Mouse (Mus musculus): ENCODE data around the gene Mttp. TPM values are rescaled to one million over a fixed set of nuclear protein-coding genes. Genes with fewer than 3 reads are reported as not detected.

The Mttp gene
- polyA plus RNA-seq, 1 experiment from 2014 or later = 6.8 TPM

- Histone ChIP-seq H3K9ac (no peak overlapping the region), H3K4me1 (ENCODE audit: insufficient read depth) (no peaks in the 10 kb centered on the region), H3K4me2 (no peak overlapping the region), H3K36me3 (ENCODE audit: insufficient read depth) (no peaks in the 10 kb centered on the region), H3K27ac (ENCODE audit: low read depth) (no peak overlapping the region), H3K4me3 (ENCODE audit: low read depth, low read length) (no peak overlapping the region), H3K27me3 (ENCODE audit: insufficient read depth, low read length) (no peaks in the 10 kb centered on the region), H3K9me3 (ENCODE audit: low read depth, low read length) (no peaks in the 10 kb centered on the region)
- 79% methylated on average over 2 of the region's 2 CpGs for WGBS
- DNase-seq = no peak
- ATAC-seq (ENCODE audit: insufficient read depth) = no peak
- no peak for TF ChIP-seq CTCF (IDR thresholded peaks at IDR 0.05; ENCODE audit: low read depth)
Measured at GRCm38 (mm10) chr3:138182019-138182418, 37.3 kb upstream of the Mttp start.

GRCm38 (mm10) chr3:138175551-138175950 is 30.8 kb upstream of the Mttp start:
- Histone ChIP-seq H3K4me1 (ENCODE audit: insufficient read depth) (peaks cover 12% of the 10 kb centered on the region; the same call in 1 of the 2 replicates), H3K9ac (no peak overlapping the region), H3K36me3 (ENCODE audit: insufficient read depth) (no peaks in the 10 kb centered on the region), H3K4me2 (no peak overlapping the region), H3K27ac (ENCODE audit: low read depth) (no peak overlapping the region; the same call in 1 of the 2 replicates), H3K9me3 (ENCODE audit: low read depth, low read length) (no peaks in the 10 kb centered on the region), H3K27me3 (ENCODE audit: insufficient read depth, low read length) (no peaks in the 10 kb centered on the region), H3K4me3 (ENCODE audit: low read depth, low read length) (no peak overlapping the region)
- DNase-seq (peak; percentile 69), ATAC-seq (ENCODE audit: insufficient read depth) (peak; percentile 84)
- no peak for TF ChIP-seq CTCF (IDR thresholded peaks at IDR 0.05; ENCODE audit: low read depth)
- WGBS = 38% methylated on average over 6 of the region's 6 CpGs

GRCm38 (mm10) chr3:138173291-138173690 is 28.5 kb upstream of the Mttp start:
- ATAC-seq (ENCODE audit: insufficient read depth) = no peak
- no peak overlapping the region for H3K27ac ChIP-seq (ENCODE audit: low read depth)
- no peak overlapping the region for H3K4me3 ChIP-seq (ENCODE audit: low read depth, low read length)
- no peaks in the 10 kb centered on the region for H3K9me3 ChIP-seq (ENCODE audit: low read depth, low read length)
- no peak overlapping the region for H3K9ac ChIP-seq
- WGBS = 75% methylated on average over 10 of the region's 10 CpGs
- H3K27me3 ChIP-seq (ENCODE audit: insufficient read depth, low read length) = no peaks in the 10 kb centered on the region
- no peak for DNase-seq
- peaks cover 12% of the 10 kb centered on the region; the same call in 1 of the 2 replicates for H3K4me1 ChIP-seq (ENCODE audit: insufficient read depth)
- no peak overlapping the region for H3K4me2 ChIP-seq
- no peak for TF ChIP-seq CTCF (IDR thresholded peaks at IDR 0.05; ENCODE audit: low read depth)
- H3K36me3 ChIP-seq (ENCODE audit: insufficient read depth) = no peaks in the 10 kb centered on the region

GRCm38 (mm10) chr3:138162553-138163183 is 17.9 kb upstream of the Mttp start:
- Histone ChIP-seq H3K4me2 (no peak overlapping the region), H3K27ac (ENCODE audit: low read depth) (no peak overlapping the region), H3K27me3 (ENCODE audit: insufficient read depth, low read length) (no peaks in the 10 kb centered on the region), H3K9ac (no peak overlapping the region), H3K9me3 (ENCODE audit: low read depth, low read length) (no peaks in the 10 kb centered on the region), H3K4me3 (ENCODE audit: low read depth, low read length) (no peak overlapping the region), H3K4me1 (ENCODE audit: insufficient read depth) (no peaks in the 10 kb centered on the region), H3K36me3 (ENCODE audit: insufficient read depth) (no peaks in the 10 kb centered on the region)
- 55% methylated on average over 4 of the region's 4 CpGs for WGBS
- ATAC-seq (ENCODE audit: insufficient read depth) (no peak), DNase-seq (peak; percentile 17)
- TF ChIP-seq CTCF (IDR thresholded peaks at IDR 0.05; ENCODE audit: low read depth) = no peak

GRCm38 (mm10) chr3:138161623-138162022 is 16.9 kb upstream of the Mttp start:
- Histone ChIP-seq H3K27me3 (ENCODE audit: insufficient read depth, low read length) (no peaks in the 10 kb centered on the region), H3K9ac (no peak overlapping the region), H3K4me2 (no peak overlapping the region), H3K27ac (ENCODE audit: low read depth) (no peak overlapping the region), H3K4me1 (ENCODE audit: insufficient read depth) (no peaks in the 10 kb centered on the region), H3K4me3 (ENCODE audit: low read depth, low read length) (no peak overlapping the region), H3K36me3 (ENCODE audit: insufficient read depth) (peaks cover 2% of the 10 kb centered on the region; the same call in 1 of the 2 replicates), H3K9me3 (ENCODE audit: low read depth, low read length) (no peaks in the 10 kb centered on the region)
- WGBS = 84% methylated on average over 10 of the region's 10 CpGs
- ATAC-seq (ENCODE audit: insufficient read depth) (no peak), DNase-seq (no peak)
- TF ChIP-seq CTCF (IDR thresholded peaks at IDR 0.05; ENCODE audit: low read depth) = no peak

- no peak overlapping the region for H3K27ac ChIP-seq (ENCODE audit: low read depth)
- TF ChIP-seq CTCF (IDR thresholded peaks at IDR 0.05; ENCODE audit: low read depth) = no peak
Measured at GRCm38 (mm10) chr3:138156651-138157050, 11.9 kb upstream of the Mttp start.

GRCm38 (mm10) chr3:138155062-138155461 is 10.3 kb upstream of the Mttp start:
- DNase-seq (no peak), ATAC-seq (ENCODE audit: insufficient read depth) (no peak)
- no peak for TF ChIP-seq CTCF (IDR thresholded peaks at IDR 0.05; ENCODE audit: low read depth)
- 84% methylated on average over 4 of the region's 4 CpGs for WGBS
- Histone ChIP-seq H3K27ac (ENCODE audit: low read depth) (no peak overlapping the region), H3K36me3 (ENCODE audit: insufficient read depth) (peaks cover 25% of the 10 kb centered on the region), H3K9me3 (ENCODE audit: low read depth, low read length) (no peaks in the 10 kb centered on the region), H3K27me3 (ENCODE audit: insufficient read depth, low read length) (no peaks in the 10 kb centered on the region), H3K4me2 (no peak overlapping the region), H3K4me1 (ENCODE audit: insufficient read depth) (no peaks in the 10 kb centered on the region), H3K4me3 (ENCODE audit: low read depth, low read length) (no peak overlapping the region), H3K9ac (no peak overlapping the region)

More at GRCm38 (mm10) chr3:138156651-138157050, 11.9 kb upstream of the Mttp start:
- WGBS = 75% methylated on average over 10 of the region's 10 CpGs
- Histone ChIP-seq H3K4me1 (ENCODE audit: insufficient read depth) (no peaks in the 10 kb centered on the region), H3K4me3 (ENCODE audit: low read depth, low read length) (no peak overlapping the region), H3K4me2 (no peak overlapping the region), H3K9ac (no peak overlapping the region), H3K36me3 (ENCODE audit: insufficient read depth) (peaks cover 25% of the 10 kb centered on the region), H3K27me3 (ENCODE audit: insufficient read depth, low read length) (no peaks in the 10 kb centered on the region), H3K9me3 (ENCODE audit: low read depth, low read length) (no peaks in the 10 kb centered on the region)
- DNase-seq (no peak), ATAC-seq (ENCODE audit: insufficient read depth) (no peak)
